Mouse (Mus musculus): ENCODE results near the gene Pde9a.

DNA sequence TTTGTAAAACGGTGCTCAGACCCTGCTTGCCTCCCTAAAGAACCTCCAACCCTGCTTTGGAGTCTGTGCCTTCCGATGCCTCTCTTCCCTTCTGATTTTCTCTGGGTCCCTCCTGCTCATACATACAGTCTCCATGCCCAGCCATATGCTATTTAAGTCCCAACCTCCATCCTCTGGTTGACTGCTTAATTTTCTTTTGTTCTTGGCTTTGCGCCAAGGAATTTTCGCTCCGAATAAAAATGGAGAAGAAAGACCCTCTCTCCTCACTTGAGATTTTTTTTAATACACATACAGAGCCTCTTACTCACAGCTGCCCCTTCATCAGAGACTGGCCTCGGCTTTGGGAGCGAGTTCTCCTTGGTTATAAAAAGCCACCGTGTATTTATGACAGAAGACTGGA, 16.7 kb downstream of the Pde9a start:
- no peak for TF ChIP-seq TAL1 (IDR thresholded peaks at IDR 0.05; ENCODE audit: low read length)
- no peak for TF ChIP-seq GATA1 (IDR thresholded peaks at IDR 0.05; ENCODE audit: low read length)

All from erythroblast, embryonic 14.5 days (primary cell).